Mouse (Mus musculus): ENCODE measurements around the gene Washc4.

DNA sequence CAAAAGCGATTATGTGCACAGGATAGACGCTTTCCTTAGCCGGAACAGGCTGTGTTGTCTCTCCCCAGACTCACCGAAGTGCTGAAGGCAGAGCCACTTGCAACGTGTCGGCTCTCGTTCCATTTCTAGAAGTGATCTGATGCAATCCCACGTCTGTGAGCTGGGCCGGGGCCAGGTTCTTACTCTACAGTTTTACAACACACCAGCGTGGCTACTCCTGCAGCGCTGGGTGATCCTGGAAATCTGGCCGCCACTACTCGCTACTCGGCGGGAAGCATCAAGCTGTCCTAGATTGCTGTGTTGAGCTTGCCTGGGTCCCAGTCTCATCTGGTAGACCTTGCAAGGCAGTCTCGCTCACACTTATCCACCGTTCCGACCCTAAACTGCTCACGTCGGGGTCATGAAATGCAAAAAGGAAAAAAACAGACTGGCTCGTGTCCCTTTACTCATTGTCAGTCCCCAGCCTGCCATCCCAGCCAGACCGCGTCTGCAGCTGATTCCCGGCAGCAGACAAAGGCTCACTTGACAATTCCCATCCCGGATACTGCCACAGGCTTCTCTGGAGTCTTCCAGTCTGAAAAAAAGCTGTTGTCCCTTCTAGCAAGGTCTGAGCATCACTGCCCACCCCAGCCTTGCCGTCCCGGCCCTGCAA, 10.2 kb upstream of the Washc4 start:
- TF ChIP-seq CTCF (IDR thresholded peaks at IDR 0.05; ENCODE audit: borderline replicate concordance, extremely low read depth, insufficient read depth, insufficient read length), result no peak
- 0 out of 2 replicates have a peak, but pooled peaks have one; percentile 5 for TF ChIP-seq POLR2A (IDR thresholded peaks at IDR 0.05; ENCODE audit: borderline replicate concordance, extremely low read depth, insufficient read depth, insufficient read length, poor library complexity, severe bottlenecking)
